Mouse (Mus musculus): ENCODE results near the gene Cxcl13.

- TF ChIP-seq CTCF (IDR thresholded peaks at IDR 0.05; ENCODE audit: insufficient read depth, low read length) (no peak), POLR2A (IDR thresholded peaks at IDR 0.05; ENCODE audit: borderline replicate concordance, extremely low read depth, low read depth, low read length) (no peak)
Measured at GRCm38 (mm10) chr5:95918491-95918890, 38.3 kb upstream of the Cxcl13 start.
